Mouse (Mus musculus): Measurements from ENCODE around the gene Plxnd1.

GRCm38 (mm10) chr6:115996171-115996851 is 1.5 kb upstream of the Plxnd1 start:
- TF ChIP-seq POLR2A (IDR thresholded peaks at IDR 0.05; ENCODE audit: borderline replicate concordance, insufficient read depth, low read length) (no peak), CTCF (IDR thresholded peaks at IDR 0.05; ENCODE audit: borderline replicate concordance, insufficient read depth, low read depth, low read length) (peak; percentile 40; the same call in 1 of the 2 replicates)

Data from cerebellum, adult 2 months (tissue).